Mouse (Mus musculus) left cerebral cortex, adult 8-10 months (tissue): ENCODE data around the gene Aco1. TPM values are rescaled to one million over a fixed set of nuclear protein-coding genes. Genes with fewer than 3 reads are reported as not detected.

Experiments used
- total RNA-seq, 4 experiments: library from RNA; stranded (reverse); gene quantifications; 2 replicates each; pipeline ENCODE4 v1.2.4; 2022

Gene Aco1
- total RNA-seq, 4 experiments from 2014 or later, result 30.0 to 32.8 (median 31.5) TPM

Other genes starting within 250 kb of the Aco1 start
- 1 to 10 TPM; 4.1 to 6.3 (median 5.5) TPM for gene Ddx58, start 96.7 kb downstream of the Aco1 start, total RNA-seq
- 10 to 100 TPM; 13.2 to 18.9 (median 16.8) TPM for gene Smim27, start 126.5 kb downstream of the Aco1 start, total RNA-seq
- 10 to 100 TPM; 16.8 to 22.9 (median 19.7) TPM for gene Topors, start 126.8 kb downstream of the Aco1 start, total RNA-seq
- 100 to 1,000 TPM; 171 to 192 (median 179) TPM for gene Ndufb6, start 136.3 kb downstream of the Aco1 start, total RNA-seq